Mouse (Mus musculus) CD4-positive helper T cell, adult 2 months (primary cell): ENCODE data around the gene Irx3.

Experiments used
- DNase-seq: peaks from one replicate; pipeline ENCODE4 v3.0.0-alpha.2; 2012; ENCODE audit warnings: low read depth, missing footprints, low spot score

Irx3 gene

GRCm38 (mm10) chr8:91801241-91801811 is 541 bp downstream of the Irx3 start:
- no peak for DNase-seq

- DNase-seq = no peak
Measured at GRCm38 (mm10) chr8:91800523-91801240, 1.2 kb downstream of the Irx3 start.

- no peak for DNase-seq
Measured at GRCm38 (mm10) chr8:91799681-91800522, 2.0 kb downstream of the Irx3 start.

GRCm38 (mm10) chr8:91799016-91799581 is 2.8 kb downstream of the Irx3 start:
- DNase-seq = no peak

- no peak for DNase-seq
Measured at GRCm38 (mm10) chr8:91797626-91798271, 4.1 kb downstream of the Irx3 start.

GRCm38 (mm10) chr8:91793846-91794245 is 8.0 kb downstream of the Irx3 start:
- no peak for DNase-seq

- no peak for DNase-seq
Measured at GRCm38 (mm10) chr8:91787194-91787895, 14.5 kb downstream of the Irx3 start.

GRCm38 (mm10) chr8:91782940-91783339 is 18.9 kb downstream of the Irx3 start:
- no peak for DNase-seq

- DNase-seq = no peak
Measured at GRCm38 (mm10) chr8:91782201-91782600, 19.7 kb downstream of the Irx3 start.

- DNase-seq = no peak
Measured at GRCm38 (mm10) chr8:91780648-91781047, 21.2 kb downstream of the Irx3 start.

GRCm38 (mm10) chr8:91768857-91769256 is 33.0 kb downstream of the Irx3 start:
- DNase-seq = no peak

- no peak for DNase-seq
Measured at GRCm38 (mm10) chr8:91765411-91766034, 36.3 kb downstream of the Irx3 start.

- no peak for DNase-seq
Measured at GRCm38 (mm10) chr8:91755566-91755965, 46.3 kb downstream of the Irx3 start.

- DNase-seq = no peak
Measured at GRCm38 (mm10) chr8:91755062-91755461, 46.8 kb downstream of the Irx3 start.

GRCm38 (mm10) chr8:91750794-91751125 is 51.1 kb downstream of the Irx3 start:
- no peak for DNase-seq

GRCm38 (mm10) chr8:91750096-91750793 is 51.6 kb downstream of the Irx3 start:
- DNase-seq = no peak

GRCm38 (mm10) chr8:91749412-91749811 is 52.5 kb downstream of the Irx3 start:
- DNase-seq = no peak
